Mouse (Mus musculus): ENCODE measurements around the gene Tnfsf13.

Tnfsf13 gene

DNA sequence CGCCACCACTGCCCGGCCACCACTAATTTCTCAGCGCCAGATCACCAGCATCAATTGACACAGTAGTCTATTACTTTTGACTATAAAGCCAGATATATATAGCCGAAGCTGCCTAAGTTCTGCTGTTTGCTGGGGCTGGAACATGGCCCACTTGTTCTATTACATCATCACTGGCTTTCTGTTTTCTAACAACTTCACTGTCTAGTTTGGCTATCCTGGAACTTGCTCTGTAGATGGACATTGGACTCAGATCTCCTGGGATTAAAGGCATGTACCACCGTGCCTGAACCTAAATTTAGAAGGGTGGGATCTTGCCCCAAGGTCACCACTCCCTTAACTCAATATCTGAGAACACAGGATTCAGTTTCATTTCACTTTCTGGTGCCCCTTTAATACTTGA is 39.7 kb downstream of the Tnfsf13 start:
- DNase-seq = no peak

- DNase-seq = no peak
Observed at GRCm38 (mm10) chr11:69635471-69635870, 50.1 kb downstream of the Tnfsf13 start.

DNA sequence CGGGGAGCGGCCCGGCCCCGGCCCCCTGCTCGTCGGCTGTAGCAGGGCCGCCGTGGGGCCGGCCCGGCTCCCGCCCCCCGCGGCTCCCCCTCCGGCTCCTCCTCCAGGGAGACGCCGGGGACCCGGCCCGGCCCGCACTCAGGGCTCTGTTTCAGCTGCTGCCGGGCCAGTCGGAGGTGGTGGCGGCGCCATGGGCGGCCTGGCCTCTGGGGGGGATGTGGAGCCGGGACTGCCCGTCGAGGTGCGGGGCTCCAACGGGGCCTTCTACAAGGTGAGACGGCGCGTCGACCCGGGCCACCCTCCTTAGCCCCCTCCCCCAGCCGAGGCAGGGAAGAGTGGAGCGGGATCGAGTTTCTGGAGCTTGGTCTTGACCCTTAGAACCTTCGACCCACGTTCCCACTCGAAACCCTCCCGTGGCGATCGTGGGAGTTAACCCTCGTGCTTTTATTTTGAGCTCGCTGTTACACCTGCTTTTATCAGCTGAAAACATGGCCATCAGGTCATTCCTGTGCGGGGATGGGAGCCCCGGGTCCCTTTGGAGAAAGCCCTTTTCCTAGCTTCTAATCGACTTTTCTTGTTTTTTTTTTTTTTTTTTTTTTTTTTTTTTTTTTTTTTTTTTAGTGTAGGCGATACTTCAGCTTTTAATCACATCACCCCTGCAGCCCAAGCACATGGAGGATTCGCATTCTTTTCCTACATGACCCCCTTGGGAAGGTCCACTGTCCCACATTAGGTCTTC is 52.3 kb downstream of the Tnfsf13 start:
- peak; percentile 70 for DNase-seq

Data from lung, postnatal 14 days (tissue).